8 mouse cellular contexts compared by ENCODE assay signal in the genomic region with DNA sequence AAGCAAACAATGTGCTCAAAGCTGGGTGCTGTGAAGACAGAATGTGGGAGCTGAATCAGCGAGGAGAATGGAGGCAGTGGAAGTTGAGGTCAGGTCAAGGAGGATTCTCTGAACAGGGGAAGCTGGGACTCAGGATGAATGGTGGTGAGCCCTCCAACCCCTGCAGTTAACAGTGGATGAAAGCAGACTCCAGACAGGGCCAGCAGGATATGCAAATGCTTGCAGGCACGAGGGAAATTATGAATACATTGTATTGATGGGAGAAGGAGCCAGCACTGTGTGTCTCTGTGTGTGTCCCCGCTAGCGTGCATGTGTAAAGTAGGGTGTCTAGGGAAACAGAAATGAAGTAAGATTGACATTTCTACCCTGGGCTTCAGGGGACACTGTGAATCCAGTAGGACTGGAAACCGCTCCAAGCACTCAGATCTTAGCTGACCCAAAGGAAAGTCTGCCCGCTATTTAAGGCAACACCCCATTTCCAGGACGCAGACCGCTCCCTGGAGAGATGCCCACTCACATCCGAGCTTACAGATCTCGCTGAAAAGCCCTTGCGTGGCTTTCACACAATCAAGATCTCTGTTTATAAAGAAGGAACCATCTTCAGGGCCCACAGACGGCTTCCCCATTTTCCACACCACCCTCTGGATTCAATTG.
DNase-seq lines count a peak whose midpoint lies in the region; ATAC-seq lines count a peak whose summit lies in the region.

No protein-coding gene starts in this region.

- H3K4me1 ChIP-seq in lung, embryonic 15.5 days = peaks cover 35% of the 10 kb centered on the region
- H3K4me1 ChIP-seq in forebrain, embryonic 11.5 days (replicated peaks; ENCODE audit: control insufficient read depth, insufficient read depth, low read length) = peaks cover 2% of the 10 kb centered on the region; the same call in 1 of the 2 replicates
- peaks cover 12% of the 10 kb centered on the region; the same call in 1 of the 2 replicates for H3K4me1 ChIP-seq in neural tube, embryonic 14.5 days (ENCODE audit: control insufficient read depth, insufficient read depth, low read length)

- H3K9ac ChIP-seq in lung, embryonic 15.5 days = no peak overlapping the region
- H3K9ac ChIP-seq in forebrain, embryonic 11.5 days (ENCODE audit: low read length) = no peak overlapping the region
- H3K9ac ChIP-seq in neural tube, embryonic 14.5 days (replicated peaks; ENCODE audit: low read depth, low read length) = no peak overlapping the region

- 40% methylated on average over 12 of the region's 12 CpGs for WGBS in lung, embryonic 15.5 days
- 67% methylated on average over 12 of the region's 12 CpGs for WGBS in forebrain, embryonic 11.5 days
- 44% methylated on average over 12 of the region's 12 CpGs for WGBS in neural tube, embryonic 14.5 days

- DNase-seq in lung, postnatal 36 days = no peak
- DNase-seq in forebrain, embryonic 11.5 days (ENCODE audit: low spot score) = no peak
- DNase-seq in kidney, postnatal 25 days = peak; percentile 31 to 42
- no peak for DNase-seq in natural killer cell, adult 2 months (ENCODE audit: low spot score in 2 of 2)
- DNase-seq in c-Kit-positive CD71-positive TER-119-positive erythroid progenitor cells, embryonic 14.5 days (ENCODE audit: low spot score) = no peak
- no peak for DNase-seq in cerebellum, adult 9-11 months

- H3K4me3 ChIP-seq in lung, embryonic 15.5 days = no peak overlapping the region
- H3K4me3 ChIP-seq in forebrain, embryonic 11.5 days (ENCODE audit: low read depth, low read length) = no peak overlapping the region
- no peak overlapping the region for H3K4me3 ChIP-seq in neural tube, embryonic 14.5 days (ENCODE audit: low read depth, low read length)

- H3K9me3 ChIP-seq in lung, embryonic 15.5 days = no peaks in the 10 kb centered on the region
- no peaks in the 10 kb centered on the region for H3K9me3 ChIP-seq in forebrain, embryonic 11.5 days (ENCODE audit: control insufficient read depth, low read length)
- H3K9me3 ChIP-seq in neural tube, embryonic 14.5 days (ENCODE audit: control insufficient read depth, low read length) = no peaks in the 10 kb centered on the region

- no peaks in the 10 kb centered on the region for H3K36me3 ChIP-seq in lung, embryonic 15.5 days
- no peaks in the 10 kb centered on the region for H3K36me3 ChIP-seq in forebrain, embryonic 11.5 days (ENCODE audit: control insufficient read depth, insufficient read depth, low read length)
- H3K36me3 ChIP-seq in neural tube, embryonic 14.5 days (ENCODE audit: control insufficient read depth, insufficient read depth, low read length) = no peaks in the 10 kb centered on the region

- no peak overlapping the region for H3K4me2 ChIP-seq in lung, embryonic 15.5 days
- H3K4me2 ChIP-seq in forebrain, embryonic 11.5 days (ENCODE audit: low read depth, low read length, severe bottlenecking) = no peak overlapping the region
- H3K4me2 ChIP-seq in neural tube, embryonic 14.5 days (ENCODE audit: low read depth, low read length) = no peak overlapping the region

- ATAC-seq in lung, embryonic 15.5 days (ENCODE audit: borderline replicate concordance, extremely low read depth, low FRiP score, low TSS enrichment) = no peak
- 0 out of 2 replicates have a peak, but pooled peaks have one; percentile 64 for ATAC-seq in forebrain, embryonic 11.5 days (replicated peaks; ENCODE audit: low FRiP score)
- ATAC-seq in neural tube, embryonic 14.5 days (ENCODE audit: low read depth) = peak; percentile 29; the same call in 1 of the 2 replicates

- H3K27me3 ChIP-seq in lung, embryonic 15.5 days = no peaks in the 10 kb centered on the region
- H3K27me3 ChIP-seq in forebrain, embryonic 11.5 days (ENCODE audit: control insufficient read depth, insufficient read depth, low read length) = no peaks in the 10 kb centered on the region
- H3K27me3 ChIP-seq in neural tube, embryonic 14.5 days (ENCODE audit: control insufficient read depth, insufficient read depth, low read length) = no peaks in the 10 kb centered on the region

- H3K27ac ChIP-seq in lung, embryonic 15.5 days = peak overlapping the region; percentile 87
- no peak overlapping the region for H3K27ac ChIP-seq in forebrain, embryonic 11.5 days (ENCODE audit: low read depth, low read length)
- peak overlapping the region; percentile 58 for H3K27ac ChIP-seq in neural tube, embryonic 14.5 days (ENCODE audit: low read depth, low read length)

Comparison
In these comparisons a context has a peak if more than half of its experiments do, and no peak if none do; other contexts are left out.
1. DNase-seq: peak in kidney, postnatal 25 days (2 of 2); none in lung, postnatal 36 days (single experiment), forebrain, embryonic 11.5 days (single experiment), natural killer cell, adult 2 months (0 of 2), c-Kit-positive CD71-positive TER-119-positive erythroid progenitor cells, embryonic 14.5 days (single experiment) and cerebellum, adult 9-11 months (single experiment).